Mouse (Mus musculus): ENCODE data around the gene Acod1. TPM values are rescaled to one million over a fixed set of nuclear protein-coding genes. Genes with fewer than 3 reads are reported as not detected.
A peak's percentile ranks its signal among the peaks of the same experiment; 100 is the strongest.

Acod1 gene
- total and polyA plus RNA-seq, 2 experiments, result 0.07 to 0.09 TPM

DNA sequence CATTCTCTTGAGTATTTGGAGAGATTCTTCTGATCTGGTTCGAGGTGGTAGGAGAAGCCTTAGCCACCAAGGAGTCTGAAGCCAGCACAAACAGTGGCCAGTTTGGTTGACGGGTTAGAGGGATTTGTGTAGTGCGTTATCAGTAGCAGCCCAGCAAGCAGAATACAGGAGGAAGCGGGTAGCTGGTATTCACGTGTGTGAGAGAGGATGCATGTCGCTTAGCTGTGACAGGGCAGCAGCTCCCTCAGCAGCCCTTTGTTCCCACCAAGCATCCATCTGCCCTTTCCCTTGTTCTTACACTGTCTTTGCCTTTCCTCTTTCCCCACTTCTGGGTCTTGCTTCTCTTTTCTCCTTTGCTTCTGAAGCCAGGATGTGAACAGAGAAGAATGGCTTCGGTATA, 28.4 kb downstream of the Acod1 start:
- Histone ChIP-seq H3K4me1 (ENCODE audit: control insufficient read depth, insufficient read depth, low read length) (peaks cover 13% of the 10 kb centered on the region), H3K9ac (ENCODE audit: low read depth, low read length) (no peak overlapping the region), H3K4me3 (ENCODE audit: insufficient read depth, low read depth, low read length) (no peak overlapping the region), H3K27ac (replicated peaks; ENCODE audit: insufficient read depth, low read depth, low read length) (no peak overlapping the region), H3K36me3 (ENCODE audit: control insufficient read depth, insufficient read depth, low read length) (peaks cover 21% of the 10 kb centered on the region), H3K27me3 (ENCODE audit: control insufficient read depth, insufficient read depth, low read length) (no peaks in the 10 kb centered on the region), H3K79me2 (ENCODE audit: control insufficient read depth, insufficient read depth, low read length) (peaks cover 2% of the 10 kb centered on the region; the same call in 1 of the 2 replicates)
- WGBS, result 90% methylated on average over 7 of the region's 7 CpGs
- TF ChIP-seq POLR2A (IDR thresholded peaks at IDR 0.05; ENCODE audit: extremely low read depth, insufficient read depth, low read length), result no peak
- TF ChIP-seq CTCF (IDR thresholded peaks at IDR 0.05; ENCODE audit: low read depth, low read length), result no peak
- no peak for DNase-seq (ENCODE audit: extremely low read depth, low read depth, low spot score)

- Histone ChIP-seq H3K36me3 (ENCODE audit: control insufficient read depth, insufficient read depth, low read length) (peaks cover 25% of the 10 kb centered on the region), H3K4me1 (ENCODE audit: control insufficient read depth, insufficient read depth, low read length) (peaks cover 10% of the 10 kb centered on the region), H3K27me3 (ENCODE audit: control insufficient read depth, insufficient read depth, low read length) (no peaks in the 10 kb centered on the region), H3K27ac (replicated peaks; ENCODE audit: insufficient read depth, low read depth, low read length) (no peak overlapping the region), H3K4me3 (ENCODE audit: insufficient read depth, low read depth, low read length) (no peak overlapping the region), H3K79me2 (ENCODE audit: control insufficient read depth, insufficient read depth, low read length) (no peaks in the 10 kb centered on the region), H3K9ac (ENCODE audit: low read depth, low read length) (no peak overlapping the region)
- DNase-seq (ENCODE audit: extremely low read depth, low read depth, low spot score), result peak; percentile 73
- TF ChIP-seq CTCF (IDR thresholded peaks at IDR 0.05; ENCODE audit: low read depth, low read length), result no peak
- no peak for TF ChIP-seq POLR2A (IDR thresholded peaks at IDR 0.05; ENCODE audit: extremely low read depth, insufficient read depth, low read length)
- 76% methylated on average over 9 of the region's 9 CpGs for WGBS
These were observed 30.7 kb downstream of the Acod1 start for GRCm38 (mm10) chr14:103077272-103078005.

GRCm38 (mm10) chr14:103078006-103078912, 31.5 kb downstream of the Acod1 start:
- peak; percentile 89 for DNase-seq (ENCODE audit: extremely low read depth, low read depth, low spot score)
- Histone ChIP-seq H3K4me1 (ENCODE audit: control insufficient read depth, insufficient read depth, low read length) (peaks cover 14% of the 10 kb centered on the region), H3K27me3 (ENCODE audit: control insufficient read depth, insufficient read depth, low read length) (no peaks in the 10 kb centered on the region), H3K4me3 (ENCODE audit: insufficient read depth, low read depth, low read length) (no peak overlapping the region), H3K79me2 (ENCODE audit: control insufficient read depth, insufficient read depth, low read length) (no peaks in the 10 kb centered on the region), H3K36me3 (ENCODE audit: control insufficient read depth, insufficient read depth, low read length) (peaks cover 28% of the 10 kb centered on the region), H3K9ac (ENCODE audit: low read depth, low read length) (no peak overlapping the region; the same call in 1 of the 2 replicates), H3K27ac (replicated peaks; ENCODE audit: insufficient read depth, low read depth, low read length) (peak overlapping the region; percentile 56)
- WGBS, result 50% methylated on average over 16 of the region's 16 CpGs
- TF ChIP-seq CTCF (IDR thresholded peaks at IDR 0.05; ENCODE audit: low read depth, low read length), result no peak
- TF ChIP-seq POLR2A (IDR thresholded peaks at IDR 0.05; ENCODE audit: extremely low read depth, insufficient read depth, low read length), result no peak

- no peaks in the 10 kb centered on the region for H3K79me2 ChIP-seq (ENCODE audit: control insufficient read depth, insufficient read depth, low read length)
- WGBS, result 81% methylated on average over 9 of the region's 9 CpGs
These were observed 32.6 kb downstream of the Acod1 start for GRCm38 (mm10) chr14:103079209-103079977.

GRCm38 (mm10) chr14:103085840-103086533, 39.2 kb downstream of the Acod1 start:
- 69% methylated on average over 1 of the region's 1 CpGs for WGBS
- Histone ChIP-seq H3K9ac (ENCODE audit: low read depth, low read length) (no peak overlapping the region), H3K27me3 (ENCODE audit: control insufficient read depth, insufficient read depth, low read length) (no peaks in the 10 kb centered on the region), H3K36me3 (ENCODE audit: control insufficient read depth, insufficient read depth, low read length) (peaks cover 39% of the 10 kb centered on the region), H3K27ac (replicated peaks; ENCODE audit: insufficient read depth, low read depth, low read length) (no peak overlapping the region), H3K4me1 (ENCODE audit: control insufficient read depth, insufficient read depth, low read length) (peaks cover 4% of the 10 kb centered on the region; the same call in 1 of the 2 replicates), H3K79me2 (ENCODE audit: control insufficient read depth, insufficient read depth, low read length) (peaks cover 11% of the 10 kb centered on the region; the same call in 1 of the 2 replicates), H3K4me3 (ENCODE audit: insufficient read depth, low read depth, low read length) (no peak overlapping the region)
- TF ChIP-seq POLR2A (IDR thresholded peaks at IDR 0.05; ENCODE audit: extremely low read depth, insufficient read depth, low read length), result no peak
- TF ChIP-seq CTCF (IDR thresholded peaks at IDR 0.05; ENCODE audit: low read depth, low read length), result no peak
- DNase-seq (ENCODE audit: extremely low read depth, low read depth, low spot score), result no peak

More at GRCm38 (mm10) chr14:103079209-103079977, 32.6 kb downstream of the Acod1 start:
- Histone ChIP-seq H3K27me3 (ENCODE audit: control insufficient read depth, insufficient read depth, low read length) (no peaks in the 10 kb centered on the region), H3K4me3 (ENCODE audit: insufficient read depth, low read depth, low read length) (no peak overlapping the region), H3K36me3 (ENCODE audit: control insufficient read depth, insufficient read depth, low read length) (peaks cover 22% of the 10 kb centered on the region), H3K27ac (replicated peaks; ENCODE audit: insufficient read depth, low read depth, low read length) (no peak overlapping the region), H3K9ac (ENCODE audit: low read depth, low read length) (no peak overlapping the region), H3K4me1 (ENCODE audit: control insufficient read depth, insufficient read depth, low read length) (peaks cover 14% of the 10 kb centered on the region)
- TF ChIP-seq CTCF (IDR thresholded peaks at IDR 0.05; ENCODE audit: low read depth, low read length) (no peak), POLR2A (IDR thresholded peaks at IDR 0.05; ENCODE audit: extremely low read depth, insufficient read depth, low read length) (no peak)
- no peak for DNase-seq (ENCODE audit: extremely low read depth, low read depth, low spot score)

All from liver, adult 2 months (tissue).